Mouse (Mus musculus) cerebellum, adult 2 months (tissue): Measurements from ENCODE around the gene Defb45. TPM values are rescaled to one million over a fixed set of nuclear protein-coding genes. Genes with fewer than 3 reads are reported as not detected.

ENCODE experiments used
- DNase-seq, 2 experiments: peaks; one replicate each; pipeline ENCODE4 v3.0.0; 2021
- H3K27ac ChIP-seq: fragments of 200-500 bp; 2 replicates; pipeline ENCODE4 v1.5.1; 2012; ENCODE audit warnings: low read length, control low read depth, inconsistent platforms; ENCODE audit not compliant: insufficient read depth
- H3K27me3 ChIP-seq: fragments of 200-500 bp; 2 replicates; pipeline ENCODE4 v1.6.1; 2012; ENCODE audit warnings: inconsistent platforms, mild to moderate bottlenecking, low read length, moderate library complexity; ENCODE audit not compliant: control insufficient read depth, insufficient read depth
- H3K4me1 ChIP-seq: fragments of 200-500 bp; 2 replicates; pipeline ENCODE4 v1.6.1; 2011; ENCODE audit warnings: low read length; ENCODE audit not compliant: control insufficient read depth, insufficient read depth
- H3K4me3 ChIP-seq: fragments of 200-500 bp; replicated peaks from 2 replicates; pipeline ENCODE3; 2011; ENCODE audit warnings: mild to moderate bottlenecking, low read depth, low read length, control low read depth; ENCODE audit not compliant: insufficient read depth
- CTCF ChIP-seq: fragments of 200-500 bp; IDR thresholded peaks from 2 replicates; pipeline ENCODE4 v1.5.1; 2011; ENCODE audit warnings: low read depth, mild to moderate bottlenecking, control low read depth, low read length, moderate library complexity, borderline replicate concordance; ENCODE audit not compliant: insufficient read depth
- POLR2A ChIP-seq: fragments of 200-500 bp; IDR thresholded peaks from 2 replicates; pipeline ENCODE4 v1.6.1; 2011; ENCODE audit warnings: low read length, control low read depth, borderline replicate concordance; ENCODE audit not compliant: insufficient read depth
- WGBS: fragments of 180-500 bp; shearing (Covaris S2); methylation state at CpG from one replicate; pipeline ENCODE4 v1.1.7; 2018; 5-methylcytosine and 5-hydroxymethylcytosine counted together
- polyA plus RNA-seq: library from polyadenylated mRNA; depleted of rRNA; stranded (reverse); fragments of >200 nt; gene quantifications from 2 replicates; pipeline ENCODE4 v1.2.3, GENCODE M21; 2012

Gene Defb45
- polyA plus RNA-seq, 1 experiment, result not detected

DNA sequence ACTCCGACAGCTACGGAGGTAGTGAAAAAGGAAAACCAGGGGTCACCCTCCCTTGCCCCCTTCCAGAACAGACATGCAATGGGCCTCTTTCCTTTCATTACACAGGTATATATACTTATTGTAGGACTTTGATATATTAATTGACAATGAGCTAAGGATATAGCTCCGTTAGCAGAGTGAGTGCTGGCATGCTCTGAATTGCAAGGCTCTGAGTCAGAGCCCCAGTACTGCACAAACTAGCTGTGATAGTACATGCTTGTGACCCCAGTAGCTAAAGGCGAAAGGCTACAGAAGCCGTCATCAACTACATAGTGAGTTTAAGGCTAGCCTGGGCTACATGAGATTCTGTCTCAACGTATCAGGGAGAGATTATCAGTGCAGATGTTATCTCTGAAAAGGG is 30.7 kb upstream of the Defb45 start:
- Histone ChIP-seq H3K27ac (no peak overlapping the region), H3K27me3 (peaks cover 3% of the 10 kb centered on the region; the same call in 1 of the 2 replicates), H3K4me1 (no peaks in the 10 kb centered on the region), H3K4me3 (no peak overlapping the region)
- no peak for TF ChIP-seq POLR2A
- TF ChIP-seq CTCF, result no peak
- whole genome bisulfite sequencing, result 89% methylated on average over 6 of the region's 6 CpGs
- DNase-seq, result no peak

DNA sequence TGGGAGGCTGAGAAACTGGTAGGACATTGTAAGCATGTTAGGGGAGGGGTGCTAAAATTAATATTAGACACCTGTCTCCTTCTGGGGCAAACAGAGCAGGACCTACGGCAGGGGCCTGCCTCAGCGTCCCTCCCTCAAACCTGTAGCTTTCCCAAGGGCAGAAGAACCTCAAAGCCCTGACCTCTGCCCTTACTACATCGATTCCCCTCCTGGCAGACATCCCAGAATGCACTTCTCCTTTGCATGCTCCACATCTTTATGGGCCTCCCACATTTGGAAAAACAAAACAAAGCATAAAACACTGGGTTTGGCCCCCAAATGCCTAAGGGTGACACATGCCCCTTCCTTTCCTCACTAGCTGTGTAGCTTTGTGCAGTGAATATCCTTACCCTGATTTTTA is 30.0 kb upstream of the Defb45 start:
- WGBS, result 55% methylated on average over 3 of the region's 3 CpGs
- no peak overlapping the region for H3K4me3 ChIP-seq
- TF ChIP-seq POLR2A (no peak), CTCF (no peak)

GRCm38 (mm10) chr2:152628066-152628465 is 28.9 kb upstream of the Defb45 start:
- no peak for TF ChIP-seq CTCF
- no peak for TF ChIP-seq POLR2A
- H3K4me3 ChIP-seq, result no peak overlapping the region
- no peaks in the 10 kb centered on the region for H3K4me1 ChIP-seq
- no peak for DNase-seq
- peaks cover 3% of the 10 kb centered on the region; the same call in 1 of the 2 replicates for H3K27me3 ChIP-seq
- 38% methylated on average over 17 of the region's 17 CpGs for WGBS
- H3K27ac ChIP-seq, result no peak overlapping the region

More for the DNA sequence above, 30.0 kb upstream of the Defb45 start:
- DNase-seq, result no peak
- Histone ChIP-seq H3K27me3 (peaks cover 3% of the 10 kb centered on the region; the same call in 1 of the 2 replicates), H3K4me1 (no peaks in the 10 kb centered on the region), H3K27ac (no peak overlapping the region)

GRCm38 (mm10) chr2:152626774-152627591 is 27.8 kb upstream of the Defb45 start, which contains the start of gene Rem1:
Rem1 (plus strand) TSS chr2:152626951.
- TF ChIP-seq CTCF (no peak), POLR2A (no peak)
- 3% methylated on average over 59 of the region's 59 CpGs for WGBS

GRCm38 (mm10) chr2:152625256-152625655 is 26.1 kb upstream of the Defb45 start:
- 4% methylated on average over 1 of the region's 1 CpGs for WGBS

More at GRCm38 (mm10) chr2:152626774-152627591, 27.8 kb upstream of the Defb45 start, which contains the start of gene Rem1:
- no peak within 1 kb of the TSS for H3K4me3 ChIP-seq
- H3K27me3 ChIP-seq, result peaks cover 3% of the 10 kb centered on the region; the same call in 1 of the 2 replicates
- DNase-seq, result no peak
- no peak within 1 kb of the TSS for H3K27ac ChIP-seq
- H3K4me1 ChIP-seq, result no peaks in the 10 kb centered on the region

GRCm38 (mm10) chr2:152624566-152624965 is 25.4 kb upstream of the Defb45 start:
- no peak for DNase-seq
- WGBS, result 83% methylated on average over 2 of the region's 2 CpGs
- no peak overlapping the region for H3K4me3 ChIP-seq
- TF ChIP-seq POLR2A (no peak), CTCF (no peak)
- peaks cover 3% of the 10 kb centered on the region; the same call in 1 of the 2 replicates for H3K27me3 ChIP-seq
- no peak overlapping the region for H3K27ac ChIP-seq
- H3K4me1 ChIP-seq, result no peaks in the 10 kb centered on the region

More at GRCm38 (mm10) chr2:152625256-152625655, 26.1 kb upstream of the Defb45 start:
- Histone ChIP-seq H3K27ac (no peak overlapping the region), H3K4me1 (no peaks in the 10 kb centered on the region), H3K4me3 (no peak overlapping the region), H3K27me3 (peaks cover 3% of the 10 kb centered on the region; the same call in 1 of the 2 replicates)
- no peak for DNase-seq
- no peak for TF ChIP-seq POLR2A
- no peak for TF ChIP-seq CTCF

DNA sequence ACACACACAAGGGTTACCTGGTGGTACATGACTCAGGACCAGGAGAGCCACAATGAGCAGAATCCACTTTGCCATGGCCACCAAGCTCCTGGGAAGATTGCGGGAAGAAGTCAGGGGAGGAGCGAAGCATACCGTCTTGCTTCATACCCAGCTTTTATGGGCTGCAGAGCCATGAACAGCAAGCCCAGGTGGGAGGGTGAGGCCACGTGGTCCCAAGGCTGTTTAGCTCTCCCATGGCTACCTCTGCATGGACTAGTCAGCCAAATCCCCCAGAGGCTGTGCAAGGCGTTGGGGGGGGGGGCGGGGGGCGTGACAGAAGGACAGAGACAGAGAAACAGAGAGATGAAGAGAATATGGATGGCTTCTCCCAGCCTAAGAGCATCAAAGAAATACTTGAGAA is 23.8 kb upstream of the Defb45 start, which contains the start of gene Defb25:
Defb25 (minus strand) TSS at position 101 of the 400 bp plus-strand sequence.
- no peak within 1 kb of the TSS for H3K4me3 ChIP-seq
- H3K4me1 ChIP-seq, result no peaks in the 10 kb centered on the region
- peaks cover 3% of the 10 kb centered on the region; the same call in 1 of the 2 replicates for H3K27me3 ChIP-seq
- TF ChIP-seq POLR2A, result no peak
- TF ChIP-seq CTCF, result no peak
- H3K27ac ChIP-seq, result no peak within 1 kb of the TSS
- no peak for DNase-seq
- WGBS, result 86% methylated on average over 7 of the region's 7 CpGs

DNA sequence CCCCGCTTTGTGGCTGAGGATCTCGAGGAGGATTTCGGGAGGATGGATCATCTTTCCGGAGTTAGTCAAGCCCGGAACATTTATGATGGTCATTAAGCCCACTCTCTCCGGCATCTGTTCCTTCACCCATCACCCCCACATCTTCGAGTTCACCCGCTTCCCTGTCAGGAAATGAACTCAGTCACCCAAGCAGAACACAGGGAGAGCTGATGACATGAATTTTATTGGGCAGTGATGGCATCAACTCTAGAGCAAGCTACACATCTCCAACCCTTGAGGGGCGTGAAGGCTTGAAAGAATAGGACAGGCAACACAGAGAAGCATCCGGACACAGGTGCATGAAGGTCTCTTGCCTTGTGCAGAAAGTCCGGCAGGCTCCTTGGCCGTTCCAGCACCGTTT is 23.0 kb upstream of the Defb45 start:
- 86% methylated on average over 13 of the region's 13 CpGs for WGBS
- TF ChIP-seq POLR2A (no peak), CTCF (no peak)
- H3K27me3 ChIP-seq, result peaks cover 2% of the 10 kb centered on the region; the same call in 1 of the 2 replicates
- no peak overlapping the region for H3K4me3 ChIP-seq
- DNase-seq, result no peak
- H3K27ac ChIP-seq, result no peak overlapping the region
- no peaks in the 10 kb centered on the region for H3K4me1 ChIP-seq
